Mouse (Mus musculus): ENCODE measurements around the gene Canx. TPM values are rescaled to one million over a fixed set of nuclear protein-coding genes. Genes with fewer than 3 reads are reported as not detected.

Canx gene
- total RNA-seq, 2 experiments from 2014 or later = 173 to 477 TPM

DNA sequence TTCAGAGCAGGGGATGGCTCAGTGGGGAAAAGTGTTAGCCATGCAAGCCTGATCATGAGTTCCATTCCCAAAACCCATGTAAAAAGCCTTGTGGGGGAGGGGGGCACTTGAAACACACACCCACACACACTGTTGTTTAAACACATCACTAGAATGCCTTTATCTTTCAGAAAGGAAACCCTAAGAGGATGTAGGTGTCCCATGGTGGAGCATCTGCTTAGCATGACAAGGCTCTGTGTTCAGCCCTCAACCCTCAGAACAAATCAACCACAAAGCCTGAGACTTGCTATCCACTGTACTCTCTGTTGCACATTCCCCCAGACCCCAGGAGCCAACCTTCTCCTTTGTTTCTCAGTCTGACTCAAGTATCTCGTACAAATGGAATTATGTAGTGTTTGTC is 45.4 kb downstream of the Canx start:
- ATAC-seq (replicated peaks; ENCODE audit: low FRiP score, poor library complexity, severe bottlenecking) = no peak

DNA sequence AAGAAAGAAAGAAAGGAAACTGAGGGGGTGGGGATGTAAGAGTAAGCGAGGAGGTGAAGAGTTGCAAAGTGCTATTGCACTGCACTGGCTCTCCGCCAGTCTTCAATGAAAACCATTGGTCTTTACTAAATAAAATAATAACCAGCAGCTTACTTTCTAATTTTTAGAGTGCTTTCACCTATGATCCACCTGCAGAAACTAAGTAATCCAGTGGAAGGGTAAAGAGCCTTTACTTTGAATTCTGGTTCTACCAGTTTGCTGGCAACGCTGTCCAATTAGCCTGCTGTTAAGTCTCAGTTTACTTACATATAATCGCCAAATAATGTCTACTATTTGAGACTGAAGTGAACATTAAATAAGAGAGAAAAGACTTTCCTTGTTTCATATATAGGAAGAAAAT is 46.5 kb downstream of the Canx start:
- ATAC-seq (replicated peaks; ENCODE audit: low FRiP score, poor library complexity, severe bottlenecking) = no peak

DNA sequence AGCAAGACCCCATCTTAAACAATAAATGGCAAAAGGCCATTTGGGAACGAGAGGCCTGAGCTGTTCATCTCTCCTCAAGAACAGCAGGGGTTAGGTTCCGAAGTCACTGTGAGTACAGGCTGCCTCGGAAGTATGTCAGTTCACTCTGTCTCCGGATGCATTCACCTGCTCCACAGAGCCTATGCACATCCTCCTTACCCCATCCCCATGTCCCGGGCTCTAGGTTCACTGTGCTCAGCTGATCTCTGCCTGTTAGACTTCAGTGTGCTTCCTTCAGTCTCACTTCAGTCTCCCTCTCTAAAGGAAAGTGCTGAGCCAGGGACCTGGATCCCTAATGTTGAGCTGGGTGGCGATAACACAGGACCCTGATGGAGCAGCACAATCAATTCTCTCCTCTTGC is 47.8 kb downstream of the Canx start:
- ATAC-seq (replicated peaks; ENCODE audit: low FRiP score, poor library complexity, severe bottlenecking) = no peak

- ATAC-seq (replicated peaks; ENCODE audit: low FRiP score, poor library complexity, severe bottlenecking) = no peak
Measured at GRCm38 (mm10) chr11:50277025-50277424, 48.4 kb downstream of the Canx start.

DNA sequence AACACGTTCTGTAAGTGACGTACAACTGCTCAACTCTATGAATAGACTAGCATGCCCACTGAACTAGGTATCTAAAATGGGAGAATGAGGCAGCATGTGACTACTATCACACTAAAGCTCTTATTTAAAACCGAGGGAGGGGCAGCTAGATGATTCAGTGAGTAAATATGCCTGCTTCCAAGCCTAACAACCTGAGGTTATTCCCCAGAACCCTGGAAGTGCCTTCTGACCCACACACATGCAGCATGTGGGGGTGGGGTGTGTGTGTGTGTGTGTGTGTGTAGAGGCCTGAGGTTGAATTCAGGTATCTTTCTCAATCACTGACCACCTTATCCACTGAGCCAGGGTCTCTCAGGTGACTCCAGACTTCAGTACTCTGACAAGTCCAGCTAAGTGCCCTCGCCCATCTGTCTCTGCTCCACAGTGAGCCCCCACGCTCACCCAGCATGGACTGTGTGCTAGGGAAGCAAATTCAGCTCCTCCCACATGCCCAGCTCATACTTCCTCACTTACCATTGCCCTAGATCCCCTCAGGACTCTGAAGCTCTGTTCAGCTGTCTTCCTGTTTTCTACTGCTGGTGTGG is 49.8 kb downstream of the Canx start:
- ATAC-seq (replicated peaks; ENCODE audit: low FRiP score, poor library complexity, severe bottlenecking) = no peak

- ATAC-seq (replicated peaks; ENCODE audit: low FRiP score, poor library complexity, severe bottlenecking) = no peak
Measured at GRCm38 (mm10) chr11:50275077-50275476, 50.4 kb downstream of the Canx start.

DNA sequence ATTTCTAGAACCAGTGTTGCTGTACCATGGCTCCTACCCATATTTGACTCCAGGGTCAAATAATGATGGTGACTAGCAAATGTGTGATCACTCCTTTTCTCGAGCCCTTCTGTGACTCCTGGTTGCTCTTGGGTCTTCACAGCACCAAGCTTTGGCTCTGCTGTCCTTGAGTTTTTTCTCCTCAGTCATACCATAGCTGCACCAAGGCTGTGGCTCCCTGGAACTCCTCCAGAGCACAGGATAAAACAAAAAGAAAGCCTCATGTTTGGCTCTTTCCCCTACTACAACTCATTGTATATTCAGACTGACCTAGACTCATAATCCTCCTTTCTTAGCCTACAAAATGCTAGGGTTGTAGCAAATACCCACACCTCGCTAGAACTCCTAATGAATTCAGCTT is 52.7 kb downstream of the Canx start:
- no peak for ATAC-seq (replicated peaks; ENCODE audit: low FRiP score, poor library complexity, severe bottlenecking)

- no peak for ATAC-seq (replicated peaks; ENCODE audit: low FRiP score, poor library complexity, severe bottlenecking)
Measured at GRCm38 (mm10) chr11:50269885-50270284, 55.6 kb downstream of the Canx start.

DNA sequence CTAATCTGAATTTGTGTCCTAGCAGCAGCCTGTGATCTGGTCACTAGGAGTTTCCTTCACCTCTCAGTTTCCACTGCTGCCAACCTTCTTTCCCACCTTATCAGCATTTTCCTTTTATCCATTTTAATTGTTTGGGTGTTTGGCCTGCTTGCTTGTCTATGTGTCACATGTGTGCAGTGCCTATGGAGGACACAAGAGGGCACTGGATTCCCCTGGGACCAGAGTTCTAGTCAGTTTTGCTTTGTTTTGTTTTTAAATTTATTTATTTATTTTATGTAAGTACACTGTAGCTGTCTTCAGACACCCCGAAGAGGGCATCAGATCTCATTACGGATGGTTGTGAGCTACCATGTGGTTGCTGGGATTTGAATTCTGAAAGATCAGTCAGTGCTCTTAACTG is 56.3 kb downstream of the Canx start:
- ATAC-seq (replicated peaks; ENCODE audit: low FRiP score, poor library complexity, severe bottlenecking) = no peak

GRCm38 (mm10) chr11:50266997-50267396 is 58.5 kb downstream of the Canx start:
- no peak for ATAC-seq (replicated peaks; ENCODE audit: low FRiP score, poor library complexity, severe bottlenecking)

- no peak for ATAC-seq (replicated peaks; ENCODE audit: low FRiP score, poor library complexity, severe bottlenecking)
Measured at GRCm38 (mm10) chr11:50265931-50266330, 59.5 kb downstream of the Canx start.

GRCm38 (mm10) chr11:50263198-50263597 is 62.3 kb downstream of the Canx start:
- ATAC-seq (replicated peaks; ENCODE audit: low FRiP score, poor library complexity, severe bottlenecking) = no peak

DNA sequence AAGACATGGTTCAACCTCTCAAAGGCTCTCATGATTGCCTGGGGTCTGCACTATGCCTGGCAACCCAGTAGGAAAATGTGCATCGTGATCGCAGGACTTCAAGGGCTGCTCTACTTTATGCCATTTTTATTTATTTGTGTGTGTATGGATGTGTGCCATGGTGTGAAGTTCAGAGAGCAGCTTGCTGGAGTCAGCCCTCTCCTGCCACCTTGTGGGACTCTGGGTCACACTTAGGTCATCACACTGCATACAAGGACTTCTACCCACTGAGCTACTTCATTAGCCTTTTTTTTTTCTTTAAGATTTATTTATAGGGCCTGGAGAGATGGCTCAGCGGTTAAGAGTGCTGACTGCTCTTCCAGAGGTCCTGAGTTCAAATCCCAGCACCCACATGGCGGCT is 63.5 kb downstream of the Canx start:
- no peak for ATAC-seq (replicated peaks; ENCODE audit: low FRiP score, poor library complexity, severe bottlenecking)

- ATAC-seq (replicated peaks; ENCODE audit: low FRiP score, poor library complexity, severe bottlenecking) = no peak
Measured at GRCm38 (mm10) chr11:50258310-50258709, 67.2 kb downstream of the Canx start.

GRCm38 (mm10) chr11:50256615-50257014 is 68.9 kb downstream of the Canx start:
- no peak for ATAC-seq (replicated peaks; ENCODE audit: low FRiP score, poor library complexity, severe bottlenecking)

- ATAC-seq (replicated peaks; ENCODE audit: low FRiP score, poor library complexity, severe bottlenecking) = no peak
Measured at GRCm38 (mm10) chr11:50254010-50254580, 71.4 kb downstream of the Canx start.

DNA sequence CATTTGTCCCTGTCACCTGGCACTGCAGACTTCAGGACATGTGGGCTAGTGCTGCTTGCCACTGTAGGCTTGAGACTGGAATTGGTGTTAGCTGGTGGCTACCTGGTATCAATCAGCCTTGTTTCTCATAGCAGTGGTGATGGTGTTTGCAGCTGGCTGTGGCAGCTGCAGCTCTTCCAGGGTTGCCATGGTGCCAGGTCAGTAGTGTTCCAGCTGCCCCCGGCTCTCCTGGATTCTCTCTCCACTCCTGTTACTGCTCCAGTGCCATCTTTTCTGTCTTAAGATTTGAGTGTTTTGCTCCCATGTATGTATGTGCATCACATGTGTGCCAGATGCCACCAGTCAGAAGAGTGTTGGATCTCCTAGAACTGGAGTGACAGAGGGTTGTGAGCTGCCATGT is 72.1 kb downstream of the Canx start:
- ATAC-seq (replicated peaks; ENCODE audit: low FRiP score, poor library complexity, severe bottlenecking) = no peak

- no peak for ATAC-seq (replicated peaks; ENCODE audit: low FRiP score, poor library complexity, severe bottlenecking)
Measured at GRCm38 (mm10) chr11:50252684-50253265, 72.7 kb downstream of the Canx start.

GRCm38 (mm10) chr11:50252166-50252565 is 73.3 kb downstream of the Canx start:
- no peak for ATAC-seq (replicated peaks; ENCODE audit: low FRiP score, poor library complexity, severe bottlenecking)

DNA sequence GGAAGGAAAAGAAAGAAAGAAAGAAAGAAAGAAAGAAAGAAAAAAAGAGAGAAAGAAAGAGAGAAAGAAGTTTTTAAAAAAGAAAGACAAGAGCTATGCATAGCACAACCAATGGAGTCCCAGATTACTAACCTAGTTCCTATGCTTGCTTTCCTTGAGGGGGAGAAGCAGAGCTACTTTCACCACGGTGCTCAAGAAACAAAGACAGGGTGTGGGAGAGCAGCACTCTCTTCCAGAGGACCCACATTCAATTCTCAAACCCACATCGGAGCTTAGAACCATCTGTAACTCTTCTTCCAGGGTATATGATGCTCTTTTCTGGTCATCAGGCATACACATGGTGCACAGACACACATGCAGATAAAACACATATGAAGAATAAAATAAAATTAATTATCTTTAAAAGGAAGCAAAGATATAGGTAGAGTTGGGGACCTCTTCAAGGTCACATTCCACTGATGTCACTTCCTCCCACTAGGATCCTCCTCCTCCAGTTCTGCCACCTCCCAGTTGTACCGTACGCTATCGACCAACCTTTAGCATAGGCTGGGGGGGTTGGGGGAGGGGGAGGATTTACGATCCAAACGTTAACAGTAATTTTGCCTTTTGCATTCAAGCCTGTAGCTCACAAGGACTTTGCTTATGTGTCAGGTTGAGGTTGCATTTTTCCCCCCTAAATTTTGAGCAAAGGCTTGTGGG is 76.9 kb downstream of the Canx start:
- no peak for ATAC-seq (replicated peaks; ENCODE audit: low FRiP score, poor library complexity, severe bottlenecking)

DNA sequence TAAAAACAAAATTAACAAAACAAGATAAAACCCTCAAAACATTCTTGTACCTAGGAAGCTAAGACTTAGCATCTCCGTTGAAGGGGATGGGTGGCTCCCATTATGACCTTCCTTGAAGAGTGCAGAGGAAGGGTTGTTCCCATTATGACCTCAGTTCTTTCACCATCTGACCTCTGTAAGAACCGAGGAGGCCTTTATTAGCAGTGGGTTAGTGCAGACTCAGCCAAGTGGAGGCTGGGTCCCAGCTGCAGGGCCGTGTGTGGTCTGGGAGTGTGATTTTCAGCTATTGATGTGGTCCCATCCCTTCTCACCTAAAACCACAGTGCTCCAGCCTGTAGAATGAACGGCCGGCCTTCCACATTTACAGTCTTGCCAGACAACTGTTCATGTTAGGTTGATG is 80.2 kb downstream of the Canx start:
- no peak for ATAC-seq (replicated peaks; ENCODE audit: low FRiP score, poor library complexity, severe bottlenecking)

Data from erythroid progenitor cell, adult 5-6 weeks (primary cell).